Mouse (Mus musculus): ENCODE data around the gene Senp2. TPM values are rescaled to one million over a fixed set of nuclear protein-coding genes. Genes with fewer than 3 reads are reported as not detected.

The Senp2 gene
- total and polyA plus RNA-seq, 3 experiments = 15.6 to 111 (median 45.1) TPM

DNA sequence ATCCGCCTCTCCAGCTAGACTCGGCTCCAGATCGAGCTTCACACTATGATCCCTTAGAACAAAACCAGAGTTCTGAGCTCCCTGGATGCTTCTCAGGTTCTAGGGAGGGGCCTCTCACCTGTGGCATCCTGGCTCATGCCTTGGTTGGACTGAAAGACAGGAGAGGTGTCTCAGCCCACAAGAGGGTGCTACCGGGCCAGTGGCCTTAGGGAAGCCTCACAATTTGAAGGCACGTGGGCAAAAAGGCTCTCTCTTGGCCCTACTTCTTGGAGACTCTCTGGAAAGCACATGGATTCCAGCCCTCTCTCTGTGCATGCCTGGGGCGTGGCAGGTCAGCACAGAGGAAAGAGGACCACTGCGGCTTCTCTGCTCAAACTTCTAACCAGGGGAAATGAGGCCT is 62.1 kb downstream of the Senp2 start:
- no peak for DNase-seq (ENCODE audit: low spot score)
- H3K27me3 ChIP-seq (ENCODE audit: insufficient read depth, low read length) = peaks cover 7% of the 10 kb centered on the region; the same call in 1 of the 2 replicates
- H3K4me3 ChIP-seq (ENCODE audit: low read depth, low read length) = no peak overlapping the region
- H3K36me3 ChIP-seq (replicated peaks) = no peaks in the 10 kb centered on the region
- TF ChIP-seq TAL1 (conservative IDR thresholded peaks at IDR 0.05; ENCODE audit: low read depth, low read length) = no peak
- no peak for TF ChIP-seq GATA1 (IDR thresholded peaks at IDR 0.05; ENCODE audit: borderline replicate concordance, low read length)
- no peak for TF ChIP-seq CTCF (IDR thresholded peaks at IDR 0.05; ENCODE audit: low read depth, low read length)
- no peak for TF ChIP-seq GATA2 (IDR thresholded peaks at IDR 0.05; ENCODE audit: borderline replicate concordance, low read depth, low read length)
- no peak for TF ChIP-seq POLR2AphosphoS5 (IDR thresholded peaks at IDR 0.05; ENCODE audit: insufficient replicate concordance, low read depth, low read length)
- H3K9me3 ChIP-seq (replicated peaks) = no peaks in the 10 kb centered on the region
- no peak for ATAC-seq (ENCODE audit: extremely low read depth, insufficient number of reproducible peaks, low FRiP score, poor library complexity, severe bottlenecking)
- no peaks in the 10 kb centered on the region for H3K4me1 ChIP-seq (ENCODE audit: insufficient read depth, low read depth, low read length)

DNA sequence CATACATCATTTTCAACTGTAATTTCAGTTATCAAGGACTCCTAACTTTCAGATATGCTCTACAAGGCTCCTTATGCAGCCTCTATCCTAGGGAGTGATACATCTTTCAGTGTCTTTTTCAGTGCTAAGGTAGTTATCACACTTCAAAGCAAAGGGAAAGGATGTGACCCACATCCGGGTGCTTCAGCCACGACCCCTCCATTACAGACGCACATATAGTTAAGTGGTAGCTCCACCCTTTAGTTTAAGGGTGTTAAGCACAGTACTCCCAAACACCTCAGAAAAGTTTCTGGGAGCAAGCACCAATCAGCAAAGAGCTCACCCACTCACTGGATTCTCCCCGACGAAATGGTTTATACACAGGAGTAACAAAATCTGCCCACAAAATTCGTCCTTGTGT is 65.8 kb downstream of the Senp2 start:
- H3K36me3 ChIP-seq (replicated peaks) = no peaks in the 10 kb centered on the region
- H3K27me3 ChIP-seq (ENCODE audit: insufficient read depth, low read length) = peaks cover 7% of the 10 kb centered on the region; the same call in 1 of the 2 replicates
- no peaks in the 10 kb centered on the region for H3K9me3 ChIP-seq (replicated peaks)
- no peak for TF ChIP-seq GATA1 (IDR thresholded peaks at IDR 0.05; ENCODE audit: borderline replicate concordance, low read length)
- TF ChIP-seq TAL1 (conservative IDR thresholded peaks at IDR 0.05; ENCODE audit: low read depth, low read length) = no peak
- no peak for TF ChIP-seq POLR2AphosphoS5 (IDR thresholded peaks at IDR 0.05; ENCODE audit: insufficient replicate concordance, low read depth, low read length)
- no peak for TF ChIP-seq CTCF (IDR thresholded peaks at IDR 0.05; ENCODE audit: low read depth, low read length)
- TF ChIP-seq GATA2 (IDR thresholded peaks at IDR 0.05; ENCODE audit: borderline replicate concordance, low read depth, low read length) = no peak
- H3K4me3 ChIP-seq (ENCODE audit: low read depth, low read length) = no peak overlapping the region
- no peak for ATAC-seq (ENCODE audit: extremely low read depth, insufficient number of reproducible peaks, low FRiP score, poor library complexity, severe bottlenecking)
- DNase-seq (ENCODE audit: low spot score) = no peak
- no peaks in the 10 kb centered on the region for H3K4me1 ChIP-seq (ENCODE audit: insufficient read depth, low read depth, low read length)

DNA sequence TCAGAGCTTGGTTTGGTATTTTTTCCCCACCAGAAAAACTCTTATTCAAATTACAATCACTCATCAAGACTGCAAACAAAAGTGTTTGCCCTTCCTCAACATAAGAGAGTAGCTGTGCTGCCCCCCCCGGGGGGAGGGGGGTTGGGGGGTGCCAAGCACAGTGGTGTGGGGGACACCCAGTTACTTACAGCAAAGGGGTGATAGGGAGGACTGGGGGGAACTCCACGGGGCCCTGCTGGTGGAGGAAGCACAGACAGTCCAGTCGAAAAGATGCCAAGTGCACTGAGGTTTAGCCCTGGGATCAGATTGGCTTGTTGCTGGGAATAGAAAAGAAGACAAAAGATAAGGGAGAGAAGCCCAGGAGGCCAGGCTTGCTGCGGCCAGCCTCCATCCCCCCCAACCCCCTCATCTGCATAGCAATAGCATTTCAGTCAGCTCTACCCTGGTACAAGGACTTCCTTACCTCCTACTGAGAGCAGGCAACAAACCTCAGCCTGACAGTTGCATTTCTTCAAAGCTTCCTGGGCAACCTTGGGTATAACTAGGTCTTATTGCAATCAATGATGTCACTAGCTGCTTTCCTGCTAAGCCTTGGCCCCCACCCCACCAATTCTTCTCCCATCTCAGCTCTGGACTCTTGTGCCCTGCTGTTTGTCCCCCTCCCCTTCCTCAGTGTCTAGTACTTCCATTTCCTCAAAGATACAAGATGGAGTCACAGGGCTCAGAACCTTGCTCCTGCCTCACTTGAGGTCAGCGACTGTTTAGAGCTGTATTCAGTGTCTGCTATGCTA is 66.7 kb downstream of the Senp2 start:
- no peak overlapping the region for H3K4me3 ChIP-seq (ENCODE audit: low read depth, low read length)
- peaks cover 7% of the 10 kb centered on the region; the same call in 1 of the 2 replicates for H3K27me3 ChIP-seq (ENCODE audit: insufficient read depth, low read length)
- H3K9me3 ChIP-seq (replicated peaks) = no peaks in the 10 kb centered on the region
- ATAC-seq (ENCODE audit: extremely low read depth, insufficient number of reproducible peaks, low FRiP score, poor library complexity, severe bottlenecking) (no peak), DNase-seq (ENCODE audit: low spot score) (no peak)
- TF ChIP-seq POLR2AphosphoS5 (IDR thresholded peaks at IDR 0.05; ENCODE audit: insufficient replicate concordance, low read depth, low read length) (no peak), TAL1 (conservative IDR thresholded peaks at IDR 0.05; ENCODE audit: low read depth, low read length) (no peak), CTCF (IDR thresholded peaks at IDR 0.05; ENCODE audit: low read depth, low read length) (no peak), GATA1 (IDR thresholded peaks at IDR 0.05; ENCODE audit: borderline replicate concordance, low read length) (no peak)
- no peaks in the 10 kb centered on the region for H3K36me3 ChIP-seq (replicated peaks)
- no peaks in the 10 kb centered on the region for H3K4me1 ChIP-seq (ENCODE audit: insufficient read depth, low read depth, low read length)

- Histone ChIP-seq H3K4me1 (ENCODE audit: insufficient read depth, low read depth, low read length) (no peaks in the 10 kb centered on the region), H3K4me3 (ENCODE audit: low read depth, low read length) (no peak overlapping the region), H3K27me3 (ENCODE audit: insufficient read depth, low read length) (peaks cover 7% of the 10 kb centered on the region; the same call in 1 of the 2 replicates), H3K9me3 (replicated peaks) (no peaks in the 10 kb centered on the region), H3K36me3 (replicated peaks) (no peaks in the 10 kb centered on the region)
- no peak for ATAC-seq (ENCODE audit: extremely low read depth, insufficient number of reproducible peaks, low FRiP score, poor library complexity, severe bottlenecking)
- DNase-seq (ENCODE audit: low spot score) = no peak
- TF ChIP-seq GATA1 (IDR thresholded peaks at IDR 0.05; ENCODE audit: borderline replicate concordance, low read length) = no peak
- TF ChIP-seq CTCF (IDR thresholded peaks at IDR 0.05; ENCODE audit: low read depth, low read length) = no peak
Observed at GRCm38 (mm10) chr16:22076620-22076941, 67.3 kb downstream of the Senp2 start.

DNA sequence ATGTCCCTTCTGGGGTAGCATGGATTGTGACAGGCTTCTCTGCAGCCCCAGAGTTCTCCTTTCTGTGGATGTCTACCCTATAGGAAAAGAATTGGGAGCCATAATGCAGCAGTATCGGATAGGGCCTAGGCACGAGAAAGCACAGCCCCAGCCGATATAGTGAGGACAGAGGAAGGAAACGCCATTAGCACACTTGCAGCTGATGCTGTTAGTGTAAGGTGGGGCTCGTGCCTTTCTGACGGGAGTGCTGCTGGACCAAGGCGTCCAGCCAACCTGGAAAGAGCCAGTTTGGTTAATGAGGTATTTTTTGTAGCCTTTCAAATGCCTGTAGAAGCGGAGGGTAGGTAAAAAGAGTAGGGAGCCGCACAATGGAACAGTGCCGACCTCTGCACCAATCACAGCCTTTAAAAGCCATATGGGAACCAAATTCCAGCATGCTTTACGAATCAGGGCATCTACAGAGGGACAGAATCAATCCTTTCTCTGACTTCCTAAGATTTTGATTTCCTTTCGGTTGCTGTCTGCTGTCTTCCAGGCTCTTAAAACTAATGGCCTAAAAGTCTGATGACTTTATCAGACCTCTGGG is 70.9 kb downstream of the Senp2 start:
- ATAC-seq (ENCODE audit: extremely low read depth, insufficient number of reproducible peaks, low FRiP score, poor library complexity, severe bottlenecking) (no peak), DNase-seq (ENCODE audit: low spot score) (no peak)
- H3K36me3 ChIP-seq (replicated peaks) = no peaks in the 10 kb centered on the region
- H3K9me3 ChIP-seq (replicated peaks) = no peaks in the 10 kb centered on the region
- no peaks in the 10 kb centered on the region; the same call in 1 of the 2 replicates for H3K27me3 ChIP-seq (ENCODE audit: insufficient read depth, low read length)
- no peak for TF ChIP-seq GATA2 (IDR thresholded peaks at IDR 0.05; ENCODE audit: borderline replicate concordance, low read depth, low read length)
- TF ChIP-seq GATA1 (IDR thresholded peaks at IDR 0.05; ENCODE audit: borderline replicate concordance, low read length) = no peak
- no peak for TF ChIP-seq CTCF (IDR thresholded peaks at IDR 0.05; ENCODE audit: low read depth, low read length)
- TF ChIP-seq POLR2AphosphoS5 (IDR thresholded peaks at IDR 0.05; ENCODE audit: insufficient replicate concordance, low read depth, low read length) = no peak
- TF ChIP-seq TAL1 (conservative IDR thresholded peaks at IDR 0.05; ENCODE audit: low read depth, low read length) = no peak
- H3K4me3 ChIP-seq (ENCODE audit: low read depth, low read length) = no peak overlapping the region
- H3K4me1 ChIP-seq (ENCODE audit: insufficient read depth, low read depth, low read length) = no peaks in the 10 kb centered on the region

- H3K27me3 ChIP-seq (ENCODE audit: insufficient read depth, low read length) = no peaks in the 10 kb centered on the region; the same call in 1 of the 2 replicates
- TF ChIP-seq GATA1 (IDR thresholded peaks at IDR 0.05; ENCODE audit: borderline replicate concordance, low read length) = no peak
- TF ChIP-seq CTCF (IDR thresholded peaks at IDR 0.05; ENCODE audit: low read depth, low read length) = no peak
- TF ChIP-seq GATA2 (IDR thresholded peaks at IDR 0.05; ENCODE audit: borderline replicate concordance, low read depth, low read length) = no peak
- TF ChIP-seq TAL1 (conservative IDR thresholded peaks at IDR 0.05; ENCODE audit: low read depth, low read length) = no peak
- no peak for TF ChIP-seq POLR2AphosphoS5 (IDR thresholded peaks at IDR 0.05; ENCODE audit: insufficient replicate concordance, low read depth, low read length)
- H3K9me3 ChIP-seq (replicated peaks) = no peaks in the 10 kb centered on the region
- no peak overlapping the region for H3K4me3 ChIP-seq (ENCODE audit: low read depth, low read length)
- DNase-seq (ENCODE audit: low spot score) (no peak), ATAC-seq (ENCODE audit: extremely low read depth, insufficient number of reproducible peaks, low FRiP score, poor library complexity, severe bottlenecking) (no peak)
- no peaks in the 10 kb centered on the region for H3K4me1 ChIP-seq (ENCODE audit: insufficient read depth, low read depth, low read length)
- no peaks in the 10 kb centered on the region for H3K36me3 ChIP-seq (replicated peaks)
Observed at GRCm38 (mm10) chr16:22085411-22085810, 76.1 kb downstream of the Senp2 start.

Measured in G1E (cell line).